Mouse (Mus musculus) spleen, adult 2 months (tissue): ENCODE data around the gene Cd164. TPM values are rescaled to one million over a fixed set of nuclear protein-coding genes. Genes with fewer than 3 reads are reported as not detected.

Experiments
- DNase-seq, 2 experiments: peaks; one replicate each; pipeline versions ENCODE4 v3.0.0 to v3.0.0-alpha.2; 2012 to 2021; ENCODE audit warnings: low spot score in 2 of 2, low read depth in 1 of 2
- H3K27ac ChIP-seq: fragments of 200-500 bp; 2 replicates; pipeline ENCODE4 v1.5.1; 2012; ENCODE audit warnings: low read length, inconsistent platforms; ENCODE audit not compliant: insufficient read depth
- H3K27me3 ChIP-seq: fragments of 200-500 bp; 2 replicates; pipeline ENCODE4 v1.6.1; 2012; ENCODE audit warnings: mild to moderate bottlenecking, moderate library complexity, low read length, inconsistent platforms; ENCODE audit not compliant: control insufficient read depth, insufficient read depth
- H3K36me3 ChIP-seq: fragments of 200-500 bp; 2 replicates; pipeline ENCODE4 v1.6.1; 2012; ENCODE audit warnings: mild to moderate bottlenecking, low read length, inconsistent platforms; ENCODE audit not compliant: control insufficient read depth, insufficient read depth
- H3K4me1 ChIP-seq: fragments of 200-500 bp; 2 replicates; pipeline ENCODE4 v1.6.1; 2011; ENCODE audit warnings: inconsistent platforms; ENCODE audit not compliant: control insufficient read depth, insufficient read depth, insufficient read length
- H3K4me3 ChIP-seq: fragments of 200-500 bp; 2 replicates; pipeline ENCODE4 v1.5.1; 2011; ENCODE audit warnings: mild to moderate bottlenecking, inconsistent platforms; ENCODE audit not compliant: insufficient read depth, insufficient read length; ENCODE audit errors: extremely low read depth
- CTCF ChIP-seq: fragments of 200-500 bp; IDR thresholded peaks from 2 replicates; pipeline ENCODE4 v1.5.1; 2011; ENCODE audit warnings: mild to moderate bottlenecking, inconsistent platforms; ENCODE audit not compliant: insufficient read depth, insufficient read length, insufficient replicate concordance; ENCODE audit errors: extremely low read depth
- POLR2A ChIP-seq: fragments of 200-500 bp; IDR thresholded peaks from 2 replicates; pipeline ENCODE4 v1.6.1; 2011; ENCODE audit warnings: low read depth, low read length, inconsistent platforms
- WGBS: fragments of 180-500 bp; shearing (Covaris S2); methylation state at CpG from one replicate; pipeline ENCODE4 v1.1.7; 2018; 5-methylcytosine and 5-hydroxymethylcytosine counted together
- polyA plus RNA-seq: library from polyadenylated mRNA; depleted of rRNA; stranded (reverse); fragments of >200 nt; gene quantifications from 2 replicates; pipeline ENCODE4 v1.2.3, GENCODE M21; 2012; rRNA removed

Gene Cd164
- polyA plus RNA-seq: 65.3 and 76.3 TPM in 2 replicates

DNA sequence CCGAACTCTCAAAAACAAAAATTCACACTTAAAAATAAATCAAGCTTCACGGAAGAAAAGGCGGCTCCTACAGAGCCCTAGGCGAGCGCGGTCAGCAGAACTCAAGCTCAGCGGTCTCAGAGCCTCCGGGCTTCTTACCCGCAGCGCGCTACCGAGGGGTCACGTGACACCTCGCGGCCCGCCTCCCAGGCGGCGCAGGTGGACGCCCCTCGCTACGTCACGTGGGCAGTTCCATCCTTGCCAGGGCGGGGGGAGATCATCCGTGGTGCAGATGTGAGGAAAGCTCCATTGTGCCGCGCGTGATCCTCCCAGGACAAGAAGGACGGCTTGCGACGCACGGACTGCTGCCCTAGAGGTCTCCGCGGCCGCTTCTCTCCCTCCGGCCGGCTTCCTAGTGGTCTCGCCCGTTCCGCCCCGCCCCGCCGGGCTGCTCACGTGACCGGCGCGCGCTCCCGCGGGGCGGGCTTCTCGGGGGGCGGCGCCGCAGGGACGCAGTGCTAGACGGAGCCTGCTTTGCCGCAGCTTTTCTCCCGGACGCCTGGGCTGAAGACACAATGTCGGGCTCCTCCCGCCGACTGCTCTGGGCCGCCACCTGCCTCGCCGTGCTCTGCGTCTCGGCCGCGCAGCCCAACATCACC, at the start of gene Cd164:
TSS of gene Cd164 (plus strand) at position 434 of the 638 bp plus-strand sequence.
- Histone ChIP-seq H3K4me3 (peak within 1 kb of the TSS; percentile 95), H3K27ac (peak within 1 kb of the TSS; percentile 98), H3K27me3 (no peaks in the 10 kb centered on the region), H3K36me3 (peaks cover 4% of the 10 kb centered on the region; the same call in 1 of the 2 replicates), H3K4me1 (peaks cover 12% of the 10 kb centered on the region; the same call in 1 of the 2 replicates)
- peak; percentile 87 to 90 for DNase-seq
- under 1% methylated on average over 68 of the region's 69 CpGs for WGBS
- no peak for TF ChIP-seq CTCF
- TF ChIP-seq POLR2A: peak; percentile 98

DNA sequence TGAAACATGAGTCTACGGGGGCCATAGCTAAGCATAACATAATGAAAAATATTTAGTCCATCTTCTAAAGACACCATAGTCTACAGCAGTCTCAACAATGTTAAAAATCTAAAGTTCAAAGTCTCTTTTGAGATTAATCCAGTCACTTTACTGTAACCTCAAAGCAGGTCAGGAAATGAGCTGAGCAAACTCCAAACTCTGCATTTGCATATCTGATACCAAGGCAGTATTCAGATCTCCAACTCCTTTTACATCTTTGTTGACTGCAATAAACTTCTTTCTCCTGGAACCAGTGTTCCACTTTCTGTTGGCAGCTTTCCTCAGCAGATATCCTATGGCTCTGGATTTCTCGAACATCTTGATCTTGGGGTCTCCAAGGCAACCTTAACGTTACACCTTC, 48.5 kb upstream of the Cd164 start:
- Histone ChIP-seq H3K4me1 (peaks cover 18% of the 10 kb centered on the region; the same call in 1 of the 2 replicates), H3K27ac (no peak overlapping the region), H3K27me3 (no peaks in the 10 kb centered on the region), H3K36me3 (peaks cover under 1% of the 10 kb centered on the region; the same call in 1 of the 2 replicates), H3K4me3 (no peak overlapping the region)
- DNase-seq: no peak
- 85% methylated on average over 3 of the region's 3 CpGs for WGBS
- no peak for TF ChIP-seq POLR2A
- TF ChIP-seq CTCF: no peak

DNA sequence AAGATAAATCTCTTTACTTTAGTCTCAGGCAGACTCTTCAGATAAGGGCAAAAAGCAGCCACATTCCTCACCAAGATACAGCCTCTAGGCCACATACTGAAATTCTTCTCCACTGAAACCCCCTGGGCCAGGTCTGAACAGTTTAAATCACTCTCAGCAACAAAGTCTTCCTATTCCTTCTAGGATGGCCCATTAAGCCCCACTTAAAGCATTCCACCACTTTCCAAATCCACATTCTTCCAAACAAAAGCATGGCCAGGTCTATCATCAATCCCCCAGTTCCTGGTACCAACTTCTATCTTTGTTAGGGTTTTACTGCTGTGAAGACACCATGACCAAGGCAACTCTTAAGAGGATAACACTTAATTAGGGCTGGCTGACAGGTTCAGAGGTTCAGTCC, 46.7 kb upstream of the Cd164 start:
- Histone ChIP-seq H3K4me3 (no peak overlapping the region), H3K27me3 (no peaks in the 10 kb centered on the region), H3K27ac (peak overlapping the region; percentile 76), H3K36me3 (no peaks in the 10 kb centered on the region; the same call in 1 of the 2 replicates), H3K4me1 (peaks cover 18% of the 10 kb centered on the region; the same call in 1 of the 2 replicates)
- DNase-seq: no peak
- no peak for TF ChIP-seq POLR2A
- no peak for TF ChIP-seq CTCF

DNA sequence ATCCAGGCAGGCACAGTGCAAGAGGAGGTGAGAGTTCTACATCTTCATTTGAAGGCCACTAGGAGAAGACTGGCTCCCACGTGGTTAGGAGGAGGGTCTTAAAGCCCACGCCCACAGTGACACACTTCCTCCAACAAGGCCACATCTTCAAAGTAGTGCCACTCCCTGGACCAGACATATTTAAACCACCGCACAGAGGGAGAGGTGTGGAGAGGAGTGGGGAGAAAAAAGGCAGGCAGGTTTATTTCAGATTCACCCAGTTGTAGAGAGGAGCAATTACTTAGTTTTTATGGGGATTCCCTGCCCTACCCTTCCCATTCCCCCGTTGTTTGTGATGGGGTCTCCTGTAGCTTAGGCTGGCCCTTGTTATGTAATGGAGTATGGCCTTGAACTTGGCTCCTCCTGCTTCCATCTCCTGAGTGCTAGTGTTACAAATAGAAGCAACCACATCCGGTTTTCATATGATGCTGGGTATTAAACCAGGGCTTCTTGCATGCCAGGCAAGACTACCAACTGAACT, 46.2 kb upstream of the Cd164 start:
- TF ChIP-seq POLR2A (no peak), CTCF (no peak)
- Histone ChIP-seq H3K27ac (peak overlapping the region; percentile 76), H3K27me3 (no peaks in the 10 kb centered on the region), H3K4me3 (no peak overlapping the region), H3K4me1 (peaks cover 23% of the 10 kb centered on the region; the same call in 1 of the 2 replicates), H3K36me3 (peaks cover under 1% of the 10 kb centered on the region; the same call in 1 of the 2 replicates)
- 42% methylated on average over 5 of the region's 5 CpGs for WGBS
- no peak for DNase-seq

DNA sequence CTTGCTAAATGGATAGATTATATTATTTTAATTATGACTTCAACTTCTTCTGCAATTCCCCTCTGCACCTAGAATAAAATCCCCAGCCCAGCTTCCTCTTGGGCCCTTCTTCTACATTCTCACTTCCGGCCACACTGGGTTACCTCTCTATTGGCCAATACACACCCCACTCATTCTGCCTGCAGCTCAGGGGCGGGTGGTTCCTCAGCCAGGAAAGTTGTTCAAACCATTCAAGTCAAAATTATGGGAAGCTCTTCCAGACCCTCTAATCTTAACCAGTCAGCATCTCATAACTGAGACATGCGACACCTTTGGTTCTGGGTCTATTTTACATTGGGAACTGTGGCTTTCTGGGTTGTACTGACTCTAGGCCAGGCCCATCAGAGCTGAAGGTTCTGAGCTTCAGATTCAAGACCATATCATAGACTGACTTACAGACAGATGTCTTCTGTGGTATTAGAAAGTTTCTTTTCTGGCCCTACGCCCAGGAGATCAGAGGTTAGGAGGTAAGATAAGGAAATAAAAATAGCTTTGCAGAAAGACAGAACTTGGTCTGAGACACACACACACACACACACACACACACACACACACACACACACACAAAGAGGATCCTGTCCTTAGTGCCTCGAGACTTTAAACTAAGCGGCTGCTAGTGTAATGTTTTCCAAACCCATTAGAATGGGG, 45.3 kb upstream of the Cd164 start:
- Histone ChIP-seq H3K36me3 (peaks cover 9% of the 10 kb centered on the region), H3K4me3 (no peak overlapping the region), H3K27me3 (no peaks in the 10 kb centered on the region), H3K27ac (peak overlapping the region; percentile 76), H3K4me1 (peaks cover 24% of the 10 kb centered on the region; the same call in 1 of the 2 replicates)
- no peak for TF ChIP-seq CTCF
- no peak for TF ChIP-seq POLR2A
- peak in 1 of 2 experiments; percentile 67 for DNase-seq
- WGBS: 14% methylated on average over 6 of the region's 6 CpGs

DNA sequence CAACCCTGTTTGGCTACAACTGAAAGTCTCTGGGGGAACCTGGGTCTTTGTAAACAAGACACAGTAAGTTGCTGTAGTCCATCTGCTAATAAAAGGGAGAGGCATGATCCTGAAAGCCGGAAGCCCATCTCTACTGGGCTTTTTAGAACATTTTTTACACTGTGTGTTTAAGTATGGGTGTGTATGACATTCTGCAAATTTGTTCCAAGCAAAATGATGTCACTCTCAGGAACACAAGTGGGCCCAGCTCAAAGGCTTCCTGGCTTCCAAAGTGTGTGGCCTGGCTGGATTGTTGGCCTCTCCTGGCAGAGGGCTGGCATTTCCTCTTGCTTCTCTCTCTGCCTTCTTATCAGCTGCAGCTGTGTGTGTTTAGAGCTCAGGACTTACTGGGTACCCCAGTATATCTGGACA, 44.2 kb upstream of the Cd164 start:
- no peaks in the 10 kb centered on the region for H3K27me3 ChIP-seq
- WGBS: 76% methylated on average over 1 of the region's 1 CpGs
- peaks cover 24% of the 10 kb centered on the region; the same call in 1 of the 2 replicates for H3K4me1 ChIP-seq
- no peak for DNase-seq
- peaks cover 19% of the 10 kb centered on the region for H3K36me3 ChIP-seq
- TF ChIP-seq CTCF (no peak), POLR2A (no peak)
- no peak overlapping the region for H3K4me3 ChIP-seq
- H3K27ac ChIP-seq: peak overlapping the region; percentile 73
